ENCODE assay signal across 37 mouse cellular contexts in the genomic region with DNA sequence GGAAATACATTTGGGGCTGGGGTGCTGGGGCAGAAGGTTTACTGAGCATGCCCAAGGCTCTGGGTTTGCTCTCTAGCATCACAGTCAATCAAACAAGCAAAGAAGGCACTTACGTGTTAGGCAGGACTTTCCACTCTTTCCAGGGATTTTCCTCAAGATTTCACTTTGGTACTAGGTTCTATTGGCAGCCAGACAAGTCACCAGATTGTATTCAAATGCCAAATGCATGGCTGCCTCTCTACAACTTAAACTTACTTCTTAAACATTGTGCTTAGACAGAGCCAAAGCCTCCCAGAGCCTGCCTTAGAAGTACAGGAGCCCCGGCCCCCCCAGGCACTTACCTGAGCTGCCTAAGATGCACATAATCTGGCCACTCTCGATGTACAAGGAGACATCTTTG. TPM values are rescaled to one million over a fixed set of nuclear protein-coding genes. Genes with fewer than 3 reads are reported as not detected.
DNase-seq lines count a peak whose midpoint lies in the region; TF ChIP-seq lines count a peak whose summit lies in the region.
"Had no signal": no experiment of that assay in that cellular context is flagged by ENCODE, and none has a peak within 500 bp of the region (broad histone marks: within the 10 kb centered on the region; RNA-seq: fewer than 3 reads in every experiment).

No protein-coding gene starts in this region.

- no peak overlapping the region for H3K27ac ChIP-seq in left cerebral cortex, adult 2 months
- H3K27ac ChIP-seq: embryonic facial prominence, embryonic 10.5 days; embryonic facial prominence, embryonic 15.5 days; forebrain, embryonic 12.5 days; hindbrain, embryonic 12.5 days; hindbrain, postnatal 0 days; limb, embryonic 12.5 days; liver, embryonic 13.5 days; stomach, postnatal 0 days had no signal

- TF ChIP-seq CTCF in left cerebral cortex, adult 2 months (IDR thresholded peaks at IDR 0.05): no peak

- no peak overlapping the region for H3K4me3 ChIP-seq in left cerebral cortex, adult 2 months
- H3K4me3 ChIP-seq: embryonic facial prominence, embryonic 10.5 days; embryonic facial prominence, embryonic 15.5 days; forebrain, embryonic 12.5 days; hindbrain, embryonic 12.5 days; limb, embryonic 12.5 days; liver, embryonic 13.5 days had no signal

- DNase-seq in frontal cortex, adult 2 months (ENCODE audit: extremely low spot score in 1 of 2, low spot score in 1 of 2): peak; percentile 14 to 68
- DNase-seq in frontal cortex, postnatal 10 days (ENCODE audit: low spot score in 2 of 2): no peak
- peak; percentile 41 to 75 for DNase-seq in left cerebral cortex, postnatal 25 days (ENCODE audit: low spot score in 2 of 2)
- DNase-seq in left cerebral cortex, adult 2 months (ENCODE audit: extremely low spot score in 1 of 2, low spot score in 2 of 2): no peak
- DNase-seq in adipocyte (ENCODE audit: low spot score): peak; percentile 31
- DNase-seq in telencephalon, adult 2 months (ENCODE audit: low read depth, low spot score): peak; percentile 64
- DNase-seq in lung, postnatal 36 days: no peak
- DNase-seq: adrenal gland, adult 2 months; adrenal gland, postnatal 36 days; cerebellum, adult 2 months; cerebellum, postnatal 14 days; gastrocnemius, postnatal 25 days; heart, adult 11 months; heart, postnatal 36 days; kidney, adult 9 months; kidney, postnatal 10 days; liver, embryonic 13.5 days; lung, adult 2 months; lung, postnatal 10 days; midbrain, embryonic 14.5 days; right cerebral cortex, postnatal 14 days; spleen, adult 18-20 months; thymus, adult 2 months; thymus, postnatal 4 days had no signal

- intact Hi-C loops in left cerebral cortex, postnatal 25 days (cut with DNase I): no loop called here
- intact Hi-C loops in left cerebral cortex, adult 2 months (cut with DNase I): no loop called here

RNA-seq across cellular contexts. Expression of a gene that starts 1.1 kb away (rescaled TPM):
- polyA plus RNA-seq in frontal cortex, adult 2 months (2012; rRNA removed): 0.08 TPM in 1 of 2 replicates, not detected in the other
- not detected for total RNA-seq in left cerebral cortex, postnatal 25 days (2021)
- not detected for total RNA-seq in left cerebral cortex, adult 2 months (2021)
- total RNA-seq: adrenal gland, adult 2 months; adrenal gland, postnatal 36 days; gastrocnemius, adult 18-20 months; gastrocnemius, postnatal 25 days; heart, postnatal 36 days; layer of hippocampus, postnatal 10 days; monocyte, adult 5-6 weeks had no signal
- polyA plus RNA-seq: CD4-positive, CD25-positive, alpha-beta regulatory T cell, adult 4 months had no signal

RNA-seq across cellular contexts. Expression of a gene that starts 5.6 kb away (rescaled TPM):
- polyA plus RNA-seq in frontal cortex, adult 2 months (2012; rRNA removed): not detected in 2 replicates
- not detected for total RNA-seq in left cerebral cortex, postnatal 25 days (2021)
- total RNA-seq in left cerebral cortex, adult 2 months (2021): not detected
- total RNA-seq: adrenal gland, postnatal 36 days; gastrocnemius, adult 18-20 months; gastrocnemius, postnatal 25 days; heart, postnatal 36 days; hindbrain, postnatal 0 days; layer of hippocampus, postnatal 10 days; monocyte, adult 5-6 weeks had no signal
- polyA plus RNA-seq: CD4-positive, CD25-positive, alpha-beta regulatory T cell, adult 4 months; cerebellum, adult 2 months; heart, embryonic 11.5 days; hindbrain, postnatal 0 days; neural tube, embryonic 14.5 days had no signal

RNA-seq across cellular contexts. Expression of a gene that starts 55.4 kb away (rescaled TPM):
- polyA plus RNA-seq in frontal cortex, adult 2 months (2012; rRNA removed): 25.2 and 29.6 TPM in 2 replicates
- total RNA-seq in left cerebral cortex, postnatal 25 days (2021): 10 to 100 TPM; 18.5 to 20.4 TPM
- total RNA-seq in left cerebral cortex, adult 2 months (2021): 10 to 100 TPM; 19.4 to 23.5 TPM

Comparison
In these comparisons a context has a peak if more than half of its experiments do, and no peak if none do; other contexts are left out.
1. DNase-seq: peak in frontal cortex, adult 2 months (2 of 2), left cerebral cortex, postnatal 25 days (2 of 2), adipocyte (single experiment) and telencephalon, adult 2 months (single experiment); none in frontal cortex, postnatal 10 days (0 of 2), left cerebral cortex, adult 2 months (0 of 2) and lung, postnatal 36 days (single experiment).